Mouse (Mus musculus) T-helper 17 cell (primary cell): ENCODE data around the gene Parvb.
"Not testable (repeated sequence)": the region's sequence is repeated elsewhere in the genome, so short reads cannot be mapped to it uniquely, and the experiment has no call there.

ENCODE experiments used
- in situ Hi-C, 2 experiments: fragments of 300-600 bp; cut with MboI, MseI; formaldehyde crosslinking; loops; 1 replicate in 1 of 2; 2 replicates in 1 of 2; pipeline ENCODE4 v1.15.1; 2025; ENCODE audit warnings: high pct_unique_total_duplicates in 2 of 2

Parvb gene

DNA sequence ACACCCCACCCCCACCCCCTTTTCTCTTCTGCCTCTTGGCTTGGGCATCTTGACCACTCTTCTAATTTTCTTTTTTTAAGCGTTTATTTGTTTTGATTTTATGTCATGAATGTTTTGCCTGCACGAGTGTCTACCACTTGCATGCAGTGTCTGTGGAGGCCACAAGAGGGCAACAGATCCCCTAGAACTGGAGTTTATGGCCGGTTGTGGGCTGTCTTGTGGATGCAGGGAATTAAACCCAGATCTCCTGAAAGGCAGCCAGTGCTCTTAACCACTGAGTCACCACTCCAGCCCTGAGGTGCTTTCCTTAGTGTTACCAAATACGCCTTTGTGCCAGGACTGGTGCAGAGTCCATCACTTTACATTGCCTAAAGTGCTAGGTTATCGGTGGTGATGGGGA, 52.2 kb downstream of the Parvb start:
- in situ Hi-C loops = loop anchor here (5.0 kb wide), 1 partner anchor 328 kb away; no protein-coding TSS in a partner anchor

DNA sequence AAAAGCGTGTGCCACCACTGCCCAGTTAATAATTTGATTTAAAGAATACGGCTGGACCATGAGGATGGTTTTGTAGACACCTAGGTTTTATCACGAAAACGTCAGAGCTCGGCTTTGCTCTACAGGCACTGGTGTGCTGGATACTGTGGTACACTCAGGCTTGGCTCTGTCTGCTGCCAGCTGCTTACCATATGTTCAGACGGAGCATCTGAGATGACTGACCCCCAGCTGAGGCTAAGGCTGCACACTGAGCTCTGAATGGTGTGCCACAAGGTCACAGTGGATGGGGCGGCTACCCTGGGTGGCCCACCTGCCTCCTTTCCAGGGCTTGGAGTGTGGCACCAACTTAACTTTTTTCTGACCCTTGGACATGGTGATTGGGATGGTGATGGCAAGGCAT, 53.6 kb downstream of the Parvb start:
- in situ Hi-C loops = no loop called here

DNA sequence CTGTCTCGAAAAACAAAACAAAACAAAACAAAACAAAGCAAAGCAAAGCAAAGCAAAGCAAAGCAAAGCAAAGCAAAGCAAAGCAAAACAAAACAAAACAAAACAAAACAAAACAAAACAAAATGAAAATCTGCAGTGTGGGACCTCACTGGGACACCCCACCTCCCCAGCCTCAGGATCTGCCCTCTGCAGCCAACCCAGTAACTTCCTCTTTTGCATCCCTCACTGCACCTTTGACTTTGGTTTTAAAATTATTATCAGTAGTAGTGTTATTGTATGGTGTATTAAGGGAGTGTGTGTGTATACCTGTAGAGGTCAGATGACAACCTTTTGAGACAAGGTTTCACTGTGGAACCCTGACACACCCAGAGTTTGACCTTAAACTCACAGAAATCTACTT, 57.1 kb downstream of the Parvb start:
- in situ Hi-C loops = not testable (repeated sequence)

DNA sequence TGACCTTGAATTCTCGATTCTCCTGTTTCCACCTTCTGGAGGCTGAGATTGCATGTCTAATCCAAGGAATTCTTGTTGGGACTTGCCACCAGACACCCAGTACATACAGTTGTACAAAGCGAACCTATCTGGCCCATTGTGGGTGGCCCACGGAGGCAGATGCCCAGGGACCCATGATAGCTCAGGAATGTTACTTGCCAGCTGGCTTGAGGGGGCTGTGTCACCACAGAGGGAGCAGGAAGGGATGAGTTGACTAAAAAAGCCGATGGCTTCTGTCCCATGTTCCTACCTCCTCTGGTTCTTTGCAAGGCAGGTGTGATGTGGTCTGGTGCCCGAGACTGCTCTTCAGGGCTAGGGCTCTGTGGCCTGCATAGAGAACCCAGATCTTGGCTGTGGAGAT, 59.3 kb downstream of the Parvb start:
- in situ Hi-C loops = no loop called here

DNA sequence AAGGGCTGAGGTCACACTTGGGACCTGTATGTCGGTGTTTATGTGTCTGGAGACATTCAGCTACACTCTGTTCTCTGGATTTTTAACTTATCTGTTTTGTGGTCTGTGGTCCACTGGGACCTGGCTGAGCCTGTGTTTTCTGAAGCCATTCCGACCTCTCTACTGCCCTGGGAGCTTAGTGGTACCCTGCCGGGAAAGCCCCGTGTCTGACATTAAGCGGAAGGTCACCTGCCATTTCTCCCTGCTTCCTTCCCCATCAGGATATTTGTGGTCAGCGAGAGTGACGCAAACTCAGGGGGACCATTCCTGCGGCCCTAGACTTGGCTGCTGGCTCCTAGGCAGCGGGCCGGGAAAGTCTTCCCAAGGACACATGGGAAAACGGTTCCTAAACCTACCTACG, 61.7 kb downstream of the Parvb start:
- in situ Hi-C loops = no loop called here

DNA sequence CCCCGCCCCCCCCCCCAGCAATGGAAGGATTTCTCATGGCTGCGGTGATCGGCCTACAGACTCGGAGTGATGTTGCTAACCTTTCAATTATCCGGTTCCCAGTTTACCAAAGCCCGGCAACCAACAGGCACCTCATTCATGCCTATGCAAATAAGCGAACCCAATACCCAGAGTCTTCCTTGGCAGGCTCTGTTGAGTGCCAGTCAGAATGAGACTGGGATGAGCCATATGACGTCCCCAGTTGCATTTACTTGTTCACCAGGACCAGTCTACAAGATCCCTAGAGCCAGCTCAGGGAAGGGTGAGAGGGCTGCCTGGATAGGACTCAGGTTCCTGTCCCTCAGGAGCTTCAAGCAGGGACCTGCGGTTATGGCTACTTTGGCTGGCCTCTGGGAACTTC, 62.5 kb downstream of the Parvb start:
- in situ Hi-C loops = no loop called here

DNA sequence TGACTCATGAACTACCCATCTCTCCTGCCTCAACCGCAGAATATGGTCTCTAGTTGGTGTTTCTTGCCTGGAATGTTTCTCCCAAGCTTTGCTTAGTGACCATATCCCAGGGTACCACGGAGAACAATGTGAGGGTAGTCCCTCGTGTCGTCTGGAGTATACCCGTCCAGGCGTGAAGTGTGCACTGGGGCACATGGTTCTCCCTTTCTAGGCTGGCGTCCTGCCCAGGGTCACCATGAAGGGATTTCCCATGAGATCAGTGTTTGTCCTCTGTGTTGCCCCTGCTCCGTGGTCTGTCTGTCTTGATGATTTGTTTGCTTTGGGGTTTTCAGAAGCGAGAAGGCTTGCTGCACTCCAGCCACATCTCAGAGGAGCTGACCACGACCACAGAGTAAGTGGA, 63.4 kb downstream of the Parvb start:
- in situ Hi-C loops = loop anchor here in 1 of 2 experiments (5.0 kb wide), 1 partner anchor 132 kb away; no protein-coding TSS in a partner anchor

DNA sequence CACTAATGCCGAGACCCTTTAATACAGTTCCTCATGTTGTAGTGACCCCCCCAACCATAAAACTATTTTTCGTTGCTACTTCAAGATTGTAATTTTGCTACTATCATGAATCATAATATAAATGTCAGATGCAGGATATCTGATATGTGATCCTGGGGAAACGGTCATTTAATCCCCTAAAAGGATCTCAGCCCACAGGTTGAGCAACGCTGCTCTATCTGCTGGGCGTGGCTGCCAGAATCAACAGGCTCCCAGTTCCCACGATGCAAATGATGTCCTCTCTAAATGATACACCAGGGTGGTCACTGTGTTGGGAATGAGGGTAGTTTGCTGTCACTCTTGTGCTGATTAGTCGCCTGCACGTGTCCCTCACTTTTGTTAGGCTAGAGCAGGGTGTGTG, 65.6 kb downstream of the Parvb start:
- in situ Hi-C loops = loop anchor here in 1 of 2 experiments (5.0 kb wide), 1 partner anchor 130 kb away; no protein-coding TSS in a partner anchor

DNA sequence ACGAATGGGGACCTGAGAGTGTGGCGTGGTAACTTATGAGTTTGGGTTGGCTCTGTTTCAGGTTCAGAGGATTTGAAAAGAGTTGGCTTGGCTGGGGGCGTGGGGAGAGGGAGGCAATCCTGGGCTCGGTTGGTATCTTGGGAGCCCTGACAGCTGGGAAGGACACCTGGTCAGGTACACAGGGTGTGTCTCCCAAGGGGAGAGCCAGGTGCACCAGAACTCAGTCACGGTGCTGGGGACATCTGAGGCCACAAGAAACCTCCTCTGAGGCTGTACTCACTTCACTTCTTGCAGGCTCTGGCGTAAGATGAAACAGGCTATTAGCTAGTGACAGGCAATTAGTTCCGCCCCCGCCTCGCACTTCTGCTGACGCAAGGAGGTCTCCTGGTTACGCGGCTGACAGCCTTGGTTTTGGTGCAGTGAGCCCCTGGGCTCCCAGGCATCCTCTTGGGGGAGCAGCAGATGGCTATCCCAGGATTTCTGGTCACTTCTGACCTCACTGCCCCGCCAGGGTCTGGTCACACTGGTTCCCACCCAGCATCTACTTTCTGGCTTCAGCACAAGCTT, 67.0 kb downstream of the Parvb start:
- in situ Hi-C loops = loop anchor here in 1 of 2 experiments (5.0 kb wide), 1 partner anchor 128 kb away; no protein-coding TSS in a partner anchor

DNA sequence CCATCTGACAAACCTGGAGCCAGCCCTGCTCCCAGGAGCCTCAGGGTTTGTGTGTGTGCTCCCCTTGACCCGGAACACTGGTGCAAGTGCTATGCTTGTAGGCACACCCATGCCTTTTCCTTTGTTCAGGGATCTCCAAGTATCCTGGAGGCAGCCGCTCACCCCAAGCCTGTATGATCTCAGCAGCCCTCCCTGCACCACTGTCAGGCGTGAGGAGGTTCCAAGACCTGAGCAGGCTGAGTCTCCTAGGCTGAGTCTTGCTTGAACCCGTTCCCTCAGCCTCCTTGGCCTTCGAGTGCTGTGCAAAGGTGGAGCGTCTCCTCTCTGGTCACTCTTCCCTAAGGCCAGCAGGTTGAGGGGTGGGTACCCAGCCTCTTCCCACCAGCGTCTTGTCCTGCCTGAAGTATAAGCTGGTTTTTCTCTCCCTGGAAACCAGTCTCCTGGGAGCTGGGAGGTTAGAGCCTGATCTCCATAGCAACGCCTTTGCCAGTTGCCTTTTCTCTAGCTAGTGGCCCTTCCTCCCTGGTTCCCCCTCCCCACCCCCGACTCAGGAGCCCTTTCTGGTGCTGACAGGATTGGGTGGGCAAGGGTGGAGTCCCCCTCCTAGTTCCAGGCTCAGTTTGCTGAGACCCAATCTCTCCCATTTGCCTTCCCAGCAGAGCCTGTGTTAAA, 68.0 kb downstream of the Parvb start:
- in situ Hi-C loops = loop anchor here in 1 of 2 experiments (5.0 kb wide), 1 partner anchor 128 kb away; no protein-coding TSS in a partner anchor

DNA sequence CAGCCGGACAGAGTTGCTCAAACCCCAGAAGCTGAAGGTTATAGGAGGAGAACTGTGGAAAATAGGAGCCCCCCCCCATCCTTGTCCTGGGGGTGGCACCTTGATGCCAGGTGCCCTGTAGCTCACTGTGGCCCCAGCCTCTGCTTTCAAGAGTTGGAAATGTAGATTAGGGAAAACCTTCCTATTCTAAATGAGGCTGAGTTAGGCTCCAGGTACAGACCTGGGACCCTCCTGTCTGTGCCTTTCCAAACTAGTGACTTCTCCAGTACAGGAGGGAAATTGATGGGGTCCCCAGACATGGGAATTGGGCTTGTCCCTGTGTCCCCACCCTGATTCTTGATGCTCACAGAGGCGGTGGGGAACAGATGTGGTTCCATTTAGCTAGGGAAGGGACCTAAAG, 68.7 kb downstream of the Parvb start:
- in situ Hi-C loops = no loop called here

DNA sequence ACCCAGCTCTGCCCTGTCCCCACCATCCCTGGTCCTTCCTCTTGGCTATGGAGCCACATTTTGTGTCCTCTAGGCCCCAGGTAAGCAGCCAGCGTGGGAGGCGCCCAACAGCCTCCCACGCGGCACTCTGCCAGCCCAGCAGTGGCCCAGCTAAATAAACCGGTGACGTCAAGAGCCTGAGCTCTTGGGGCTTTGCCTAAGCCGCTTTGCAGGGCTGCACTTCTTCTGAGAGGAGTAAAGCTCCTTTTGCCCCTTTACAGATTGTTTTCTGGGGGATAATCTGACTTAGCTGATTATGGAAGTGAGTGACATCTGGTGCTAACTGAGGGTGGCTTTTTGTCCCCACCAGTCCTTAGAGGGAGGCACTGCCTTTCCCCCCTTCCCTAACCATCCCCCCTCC, 69.2 kb downstream of the Parvb start:
- in situ Hi-C loops = no loop called here

DNA sequence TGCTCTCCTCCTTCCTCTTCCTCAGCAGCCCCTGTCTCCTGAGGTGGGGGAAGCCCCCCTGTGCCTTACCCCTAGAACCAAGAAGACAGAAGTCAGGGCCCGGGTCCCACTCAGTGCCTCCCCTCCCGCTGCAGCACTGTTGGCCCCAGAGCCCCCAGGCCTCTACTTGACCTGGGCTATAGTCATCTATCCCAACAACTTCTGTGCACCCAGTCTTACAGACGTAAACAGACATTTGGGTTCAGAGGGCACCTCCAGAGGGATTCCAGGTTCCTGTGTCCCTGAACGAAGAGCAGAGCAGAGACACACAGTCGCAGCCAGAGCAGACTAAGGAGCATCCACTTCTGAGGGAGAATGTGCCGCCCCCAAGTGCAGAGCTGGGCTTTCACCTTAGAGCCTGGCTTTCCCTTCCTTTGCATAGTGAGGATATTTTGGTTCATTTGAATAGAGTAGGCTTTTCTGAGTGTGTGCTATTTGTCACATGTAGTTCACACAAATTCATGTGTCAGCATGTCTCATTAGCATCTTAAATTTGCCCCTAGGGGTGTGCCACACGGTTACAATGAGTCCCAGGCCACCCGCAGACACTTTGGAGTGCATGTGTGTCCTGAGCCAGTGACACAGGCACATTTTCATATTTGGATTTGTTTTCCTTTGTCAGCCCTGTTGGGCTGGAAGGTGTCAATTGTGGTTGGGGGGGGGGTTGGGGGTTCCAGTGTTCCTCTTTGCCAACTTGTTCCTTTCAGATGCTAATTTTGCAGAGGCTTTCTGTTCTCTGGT, 70.0 kb downstream of the Parvb start:
- in situ Hi-C loops = no loop called here

DNA sequence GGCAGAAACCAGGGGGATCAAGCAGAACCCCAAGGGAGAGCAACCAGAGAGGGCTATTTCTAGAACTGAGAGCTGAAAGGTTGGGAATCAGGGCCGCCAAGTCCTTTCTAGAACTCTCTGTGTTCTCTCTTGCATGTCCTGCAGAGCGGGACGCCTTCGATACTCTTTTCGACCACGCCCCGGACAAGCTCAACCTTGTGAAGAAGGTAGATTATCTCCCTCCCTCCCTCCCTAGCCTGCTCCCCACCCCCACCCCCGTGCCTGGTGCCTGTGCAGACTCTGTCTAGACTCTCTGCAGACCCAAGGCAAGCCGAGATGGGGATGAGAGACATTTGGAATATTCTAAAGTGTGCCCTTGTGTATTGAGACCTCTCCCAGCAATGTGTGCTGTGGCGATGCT, 71.4 kb downstream of the Parvb start:
- in situ Hi-C loops = no loop called here

DNA sequence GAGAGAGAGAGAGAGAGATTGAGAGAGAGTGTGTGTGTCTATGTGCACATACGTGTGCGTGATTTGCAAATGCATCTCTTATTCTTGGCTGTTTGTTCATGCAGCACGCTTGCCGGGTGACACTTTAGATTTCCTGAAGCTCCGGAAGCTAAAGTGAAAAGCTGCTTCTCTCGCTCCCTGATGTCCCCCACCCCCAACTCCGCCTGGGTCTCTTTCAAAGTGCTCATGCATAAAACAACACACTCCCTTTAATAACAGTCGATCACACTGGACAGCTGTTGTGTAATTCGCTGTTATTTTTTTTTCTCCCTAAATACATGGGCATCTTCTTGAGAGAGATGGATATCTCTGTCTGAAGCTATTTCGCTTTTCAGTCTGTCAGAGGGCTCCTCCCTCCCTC, 73.5 kb downstream of the Parvb start:
- in situ Hi-C loops = no loop called here

DNA sequence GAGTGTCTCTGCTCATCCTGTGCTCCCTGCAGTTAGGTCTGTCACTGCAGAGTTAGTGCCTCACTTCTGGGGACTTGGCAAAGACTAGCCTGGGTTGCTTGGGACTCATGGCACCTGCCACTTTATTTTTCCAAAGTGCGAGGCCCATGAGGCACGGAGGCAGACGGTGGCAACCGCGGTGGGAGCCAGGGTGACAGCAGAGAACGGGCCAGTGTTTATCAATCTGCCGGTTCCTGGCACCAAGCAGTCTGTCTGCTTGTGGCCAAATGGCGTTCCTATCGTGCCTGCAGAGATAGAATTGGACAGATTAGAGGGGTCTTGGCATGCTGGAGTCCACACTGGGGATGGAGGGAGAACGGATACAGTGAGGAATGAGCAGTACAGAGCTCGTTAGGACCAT, 78.4 kb downstream of the Parvb start:
- in situ Hi-C loops = no loop called here

DNA sequence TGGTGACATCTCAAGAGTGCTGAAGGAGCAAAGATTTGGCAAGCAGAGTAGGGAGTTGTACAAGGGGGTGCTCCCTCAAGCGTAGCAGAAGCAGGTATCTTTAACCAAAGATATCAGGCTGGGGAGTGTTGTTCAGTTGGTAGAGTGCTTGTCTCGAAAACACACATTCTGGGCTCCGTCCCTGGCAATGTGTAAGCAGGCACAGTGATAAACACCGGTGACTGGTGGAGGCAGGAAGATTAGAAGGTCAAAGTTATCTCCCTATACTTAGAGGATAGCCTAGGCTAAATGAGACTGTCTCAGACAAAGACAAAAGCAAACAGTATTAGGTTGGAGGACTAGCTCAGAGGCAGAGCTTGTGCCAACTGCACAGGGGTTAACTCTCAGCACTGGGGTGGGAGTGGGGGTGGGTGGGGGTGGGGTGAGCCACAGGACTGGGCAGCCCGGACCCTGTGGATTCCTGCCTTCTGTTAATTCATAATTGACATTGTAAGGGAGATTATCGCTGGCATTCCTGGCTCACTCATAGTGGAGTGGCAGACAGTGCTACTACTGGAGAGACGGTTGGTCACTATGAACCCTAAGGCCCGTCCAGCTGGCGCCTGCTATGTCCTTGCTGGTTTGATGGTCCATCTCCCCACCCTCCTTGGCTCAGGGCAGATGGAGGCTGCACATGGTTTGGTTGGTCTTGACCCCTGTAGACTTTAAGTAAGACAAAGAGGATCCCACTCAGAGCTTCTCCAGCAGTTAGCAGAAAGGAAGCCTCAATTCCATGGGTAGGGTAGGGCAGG, 79.6 kb downstream of the Parvb start:
- in situ Hi-C loops = no loop called here

DNA sequence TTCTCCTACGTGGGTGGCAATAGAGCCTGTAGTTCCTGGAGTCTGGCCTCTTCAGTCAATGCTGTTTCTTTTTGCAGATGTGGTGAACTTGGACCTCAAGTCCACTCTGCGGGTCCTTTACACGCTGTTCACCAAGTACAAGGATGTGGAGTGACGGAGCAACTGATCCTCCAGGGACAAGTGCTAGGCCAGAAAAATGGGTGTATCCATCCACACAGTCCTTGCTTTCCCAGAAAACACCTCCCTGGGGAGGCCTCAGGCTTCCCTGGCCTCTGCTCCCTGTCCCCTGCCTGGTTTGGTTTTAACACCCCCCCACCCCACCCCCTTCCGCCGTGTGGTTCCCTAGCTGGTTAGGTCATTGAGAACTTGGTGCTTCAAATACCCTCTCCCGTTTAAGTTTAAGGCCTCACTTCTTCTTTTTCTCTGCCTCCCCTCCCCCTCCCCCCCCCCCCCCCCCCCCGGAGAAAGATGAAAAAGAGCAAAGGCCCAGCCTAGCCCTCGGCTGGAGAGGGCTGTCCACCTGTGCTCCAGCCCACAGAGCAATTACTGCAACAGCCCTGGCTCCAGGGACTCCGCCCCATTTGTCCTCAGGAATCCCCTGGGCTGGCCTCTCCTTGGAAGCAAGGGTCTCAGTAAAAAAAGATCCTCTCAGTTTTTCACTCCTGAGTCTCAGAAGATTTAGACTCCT, 81.2 kb downstream of the Parvb start:
- in situ Hi-C loops = no loop called here

DNA sequence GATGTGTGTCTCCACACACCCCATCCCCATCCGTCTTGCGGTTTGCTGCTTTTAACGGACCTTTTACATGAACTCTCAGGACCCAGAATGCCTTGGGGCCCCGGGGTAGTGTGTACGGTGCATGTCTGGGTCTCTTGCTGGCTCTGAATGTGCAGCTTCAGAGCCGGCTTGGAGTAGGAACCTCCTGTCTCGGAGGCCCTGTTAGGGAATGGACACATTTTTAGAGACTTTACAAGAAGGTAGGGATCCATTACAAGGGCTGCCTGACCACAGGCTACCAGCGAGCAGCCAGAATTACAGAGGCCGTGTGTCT, 81.7 kb downstream of the Parvb start:
- in situ Hi-C loops = no loop called here

DNA sequence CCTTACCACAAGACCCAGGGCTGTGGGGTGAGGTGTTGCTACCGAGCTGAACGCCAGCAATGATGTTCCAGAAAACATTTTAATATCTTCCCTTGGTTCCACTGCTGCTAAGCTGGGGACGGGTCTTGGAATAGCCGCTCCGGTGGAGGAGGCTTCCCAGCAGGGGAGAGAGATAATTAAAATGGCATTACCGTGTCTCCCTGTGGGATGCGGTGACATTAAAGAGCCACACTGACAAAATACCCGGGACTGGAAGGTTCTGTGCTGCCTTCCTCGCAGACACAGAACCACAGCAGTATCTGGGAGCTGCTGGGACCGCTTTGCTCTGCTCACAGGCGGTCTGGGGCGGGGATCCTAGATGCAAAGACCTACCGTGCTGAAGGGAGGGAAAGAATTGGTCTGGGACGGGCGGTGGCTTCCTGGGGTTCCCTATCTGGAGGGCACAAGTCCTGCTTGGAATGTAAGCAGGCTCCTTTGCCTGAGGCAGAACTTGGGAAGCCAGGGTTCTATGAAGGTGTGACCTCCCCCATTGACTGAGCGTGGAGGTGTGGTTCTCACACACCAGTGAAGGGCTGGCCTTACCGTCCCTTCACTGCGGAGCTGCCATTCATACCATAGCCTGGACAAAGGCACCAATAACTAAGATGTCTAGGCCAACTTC, 82.7 kb downstream of the Parvb start:
- in situ Hi-C loops = no loop called here
